In the genomic region with DNA sequence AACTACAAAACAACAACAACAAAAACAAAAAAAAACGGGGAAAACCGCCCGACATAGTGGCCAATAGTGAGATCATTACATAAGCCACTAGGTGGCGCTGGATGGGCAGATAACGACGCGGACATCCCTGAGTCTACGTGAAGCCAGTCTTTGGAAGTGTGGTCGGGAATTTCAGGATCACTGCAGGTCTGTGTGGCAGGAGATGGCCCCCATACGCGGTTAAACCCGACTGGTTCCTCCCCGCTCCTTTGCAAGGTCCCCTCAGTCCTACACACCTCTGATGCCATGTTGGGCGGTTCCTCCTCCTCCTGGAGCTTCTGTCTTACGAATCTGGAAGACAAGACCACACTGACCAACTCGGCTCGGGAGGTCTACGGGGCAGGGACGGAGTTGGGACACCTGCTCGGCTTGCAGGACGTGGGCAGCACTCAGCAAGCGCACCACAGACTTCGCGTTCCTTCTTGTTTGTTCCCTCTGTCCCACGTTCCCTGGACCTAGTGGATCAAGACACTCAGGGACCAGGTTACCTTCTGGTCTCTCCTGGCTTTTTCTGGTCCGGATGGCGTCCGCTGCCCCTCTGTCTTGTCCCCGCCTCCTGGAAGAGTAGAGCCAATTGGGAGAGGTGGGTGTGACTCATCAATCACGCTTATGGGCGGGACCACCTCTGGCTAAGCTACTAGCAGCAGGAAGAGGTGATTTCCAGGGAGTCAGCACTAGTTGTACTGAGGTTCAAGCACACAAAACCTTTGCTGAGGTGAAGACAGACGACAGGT, we compare ENCODE assay signal across 8 mouse cellular contexts. TPM values are rescaled to one million over a fixed set of nuclear protein-coding genes. Genes with fewer than 3 reads are reported as not detected.
DNase-seq lines count a peak whose midpoint lies in the region; ATAC-seq and TF ChIP-seq lines count a peak whose summit lies in the region.

No protein-coding gene starts in this region.

- peak overlapping the region; percentile 76 for H3K4me3 ChIP-seq in gastrocnemius, adult 2 months
- H3K4me3 ChIP-seq in hindbrain, postnatal 0 days (ENCODE audit: low read length) = peak overlapping the region; percentile 59
- H3K4me3 ChIP-seq in left cerebral cortex, adult 2 months = peak overlapping the region; percentile 63

- peak; percentile 91 for ATAC-seq in common myeloid progenitor, adult 5-6 weeks (replicated peaks; ENCODE audit: low read depth, poor library complexity, severe bottlenecking)
- peak; percentile 81 for ATAC-seq in hindbrain, postnatal 0 days
- ATAC-seq in megakaryocyte, adult 5-6 weeks (ENCODE audit: poor library complexity, severe bottlenecking) = peak; percentile 92

- peak overlapping the region; percentile 55 for H3K9ac ChIP-seq in hindbrain, postnatal 0 days (replicated peaks; ENCODE audit: low read length)

- peak overlapping the region; percentile 88 for H3K27ac ChIP-seq in gastrocnemius, adult 2 months
- H3K27ac ChIP-seq in hindbrain, postnatal 0 days = peak overlapping the region; percentile 85
- peak overlapping the region; percentile 28; the same call in 1 of the 2 replicates for H3K27ac ChIP-seq in left cerebral cortex, adult 2 months

- no peaks in the 10 kb centered on the region for H3K4me1 ChIP-seq in hindbrain, postnatal 0 days (ENCODE audit: insufficient read depth, low read length)

- H3K27me3 ChIP-seq in hindbrain, postnatal 0 days (ENCODE audit: insufficient read depth, low read length) = no peaks in the 10 kb centered on the region

- no peaks in the 10 kb centered on the region for H3K9me3 ChIP-seq in hindbrain, postnatal 0 days (ENCODE audit: low read length)

- peak overlapping the region; percentile 94 for H3K4me2 ChIP-seq in hindbrain, postnatal 0 days (ENCODE audit: low read depth, low read length)

- H3K36me3 ChIP-seq in hindbrain, postnatal 0 days (ENCODE audit: insufficient read depth, low read length) = no peaks in the 10 kb centered on the region

- under 1% methylated on average over 32 of the region's 32 CpGs for WGBS in hindbrain, postnatal 0 days

- DNase-seq in WW6 (ENCODE audit: low read depth, low spot score) = peak; percentile 79
- peak; percentile 88 for DNase-seq in gastrocnemius, adult 2 months
- DNase-seq in hindbrain, postnatal 0 days (ENCODE audit: low spot score) = peak; percentile 92
- DNase-seq in left cerebral cortex, adult 2 months (ENCODE audit: extremely low spot score in 1 of 2, low spot score in 2 of 2) = peak; percentile 65 to 66
- DNase-seq in right cerebral cortex, adult 2 months (ENCODE audit: low spot score in 2 of 2) = peak; percentile 70 to 76
- DNase-seq in urinary bladder, postnatal 14 days (ENCODE audit: low spot score) = peak; percentile 91

- intact Hi-C loops in gastrocnemius, adult 2 months (cut with DNase I) = loop anchor here (1.0 to 5.0 kb wide), 3 partner anchors 14 to 139 kb away; no protein-coding TSS in a partner anchor
- intact Hi-C loops in left cerebral cortex, adult 2 months (cut with DNase I) = loop anchor here (1.0 kb wide), 2 partner anchors 14 to 139 kb away; no protein-coding TSS in a partner anchor

- TF ChIP-seq CTCF in gastrocnemius, adult 2 months (IDR thresholded peaks at IDR 0.05) = peak; percentile 90
- TF ChIP-seq CTCF in hindbrain, postnatal 0 days (IDR thresholded peaks at IDR 0.05; ENCODE audit: low read depth) = peak; percentile 89
- TF ChIP-seq CTCF in left cerebral cortex, adult 2 months (IDR thresholded peaks at IDR 0.05) = peak; percentile 87

RNA-seq across cellular contexts. Expression of a gene that starts 5.1 kb away (rescaled TPM):
- 16.8 and 25.2 TPM in 2 replicates for total RNA-seq in common myeloid progenitor, adult 5-6 weeks (2017)
- 10 to 100 TPM in 1 of 2 experiments, 1 to 10 TPM in 1; 9.3 to 13.2 TPM for total RNA-seq in gastrocnemius, adult 2 months (2021)
- total RNA-seq in hindbrain, postnatal 0 days (2014; rRNA removed) = 24.9 and 31.4 TPM in 2 replicates
- polyA plus RNA-seq in hindbrain, postnatal 0 days (2015; fragmentation: Nextera tagmentation; extraction: Ambion mirVana) = 43.2 and 52.3 TPM in 2 replicates
- total RNA-seq in left cerebral cortex, adult 2 months (2021) = 10 to 100 TPM; 15.7 to 23.5 TPM
- total RNA-seq in megakaryocyte, adult 5-6 weeks (2015) = 20.2 and 29.5 TPM in 2 replicates
- total RNA-seq in megakaryocyte, adult 5-6 weeks (2017) = 21.3 and 25.7 TPM in 2 replicates

RNA-seq across cellular contexts. Expression of a gene that starts 5.1 kb away (rescaled TPM):
- total RNA-seq in common myeloid progenitor, adult 5-6 weeks (2017) = 40.0 and 42.2 TPM in 2 replicates
- total RNA-seq in gastrocnemius, adult 2 months (2021) = 10 to 100 TPM; 18.7 to 19.3 TPM
- total RNA-seq in hindbrain, postnatal 0 days (2014; rRNA removed) = 34.4 and 39.8 TPM in 2 replicates
- polyA plus RNA-seq in hindbrain, postnatal 0 days (2015; fragmentation: Nextera tagmentation; extraction: Ambion mirVana) = 73.7 and 83.0 TPM in 2 replicates
- 10 to 100 TPM; 30.2 to 30.8 TPM for total RNA-seq in left cerebral cortex, adult 2 months (2021)
- total RNA-seq in megakaryocyte, adult 5-6 weeks (2015) = 49.4 and 54.0 TPM in 2 replicates
- total RNA-seq in megakaryocyte, adult 5-6 weeks (2017) = 48.3 and 53.8 TPM in 2 replicates

RNA-seq across cellular contexts. Expression of a gene that starts 21.1 kb away (rescaled TPM):
- total RNA-seq in common myeloid progenitor, adult 5-6 weeks (2017) = 50.5 and 61.8 TPM in 2 replicates
- 1 to 10 TPM; 5.6 to 8.3 TPM for total RNA-seq in gastrocnemius, adult 2 months (2021)
- total RNA-seq in hindbrain, postnatal 0 days (2014; rRNA removed) = 26.2 and 27.4 TPM in 2 replicates
- polyA plus RNA-seq in hindbrain, postnatal 0 days (2015; fragmentation: Nextera tagmentation; extraction: Ambion mirVana) = 44.7 and 47.0 TPM in 2 replicates
- 10 to 100 TPM; 10.3 to 12.2 TPM for total RNA-seq in left cerebral cortex, adult 2 months (2021)
- total RNA-seq in megakaryocyte, adult 5-6 weeks (2015) = 101 and 111 TPM in 2 replicates
- 63.9 and 70.8 TPM in 2 replicates for total RNA-seq in megakaryocyte, adult 5-6 weeks (2017)

RNA-seq across cellular contexts. Expression of a gene that starts 49.2 kb away (rescaled TPM):
- 2.7 and 7.8 TPM in 2 replicates for total RNA-seq in common myeloid progenitor, adult 5-6 weeks (2017)
- total RNA-seq in gastrocnemius, adult 2 months (2021) = 1 to 10 TPM; 3.7 to 5.4 TPM
- total RNA-seq in hindbrain, postnatal 0 days (2014; rRNA removed) = 35.6 and 38.1 TPM in 2 replicates
- polyA plus RNA-seq in hindbrain, postnatal 0 days (2015; fragmentation: Nextera tagmentation; extraction: Ambion mirVana) = 46.7 and 48.7 TPM in 2 replicates
- total RNA-seq in left cerebral cortex, adult 2 months (2021) = 10 to 100 TPM; 34.0 to 34.1 TPM
- 14.9 and 18.5 TPM in 2 replicates for total RNA-seq in megakaryocyte, adult 5-6 weeks (2015)
- total RNA-seq in megakaryocyte, adult 5-6 weeks (2017) = 8.2 and 12.4 TPM in 2 replicates

Comparison
In these comparisons a context has a peak if more than half of its experiments do, and no peak if none do; other contexts are left out.
1. Peak in every context shown above with its lines: DNase-seq, ATAC-seq, H3K4me3 ChIP-seq and H3K27ac ChIP-seq.
2. H3K27ac ChIP-seq: peak in every context shown above with its lines; median percentile 88 in gastrocnemius, adult 2 months; 85 in hindbrain, postnatal 0 days; 28 in left cerebral cortex, adult 2 months.